Mouse (Mus musculus) thymus, adult 2 months (tissue): ENCODE results near the gene Gm11009. TPM values are rescaled to one million over a fixed set of nuclear protein-coding genes. Genes with fewer than 3 reads are reported as not detected.
"Not testable (repeated sequence)": the region's sequence is repeated elsewhere in the genome, so short reads cannot be mapped to it uniquely, and the experiment has no call there.

Source experiments
- DNase-seq: peaks from one replicate; pipeline ENCODE4 v3.0.0; 2021
- H3K27ac ChIP-seq: fragments of 200-500 bp; 2 replicates; pipeline ENCODE4 v1.5.1; 2012; ENCODE audit warnings: low read length, control low read depth; ENCODE audit not compliant: control insufficient read depth, insufficient read depth
- H3K27me3 ChIP-seq: fragments of 200-500 bp; 2 replicates; pipeline ENCODE4 v1.6.1; 2012; ENCODE audit warnings: mild to moderate bottlenecking, low read length, moderate library complexity, mixed read lengths; ENCODE audit not compliant: control insufficient read depth, insufficient read depth
- H3K36me3 ChIP-seq: fragments of 200-500 bp; 2 replicates; pipeline ENCODE4 v1.6.1; 2012; ENCODE audit warnings: mild to moderate bottlenecking, low read length, moderate library complexity; ENCODE audit not compliant: control insufficient read depth, insufficient read depth
- H3K4me1 ChIP-seq: fragments of 200-500 bp; replicated peaks from 2 replicates; pipeline ENCODE4 v1.6.1; 2012; ENCODE audit warnings: low read length; ENCODE audit not compliant: control insufficient read depth, insufficient read depth
- H3K4me3 ChIP-seq: fragments of 200-500 bp; 2 replicates; pipeline ENCODE4 v1.5.1; 2012; ENCODE audit warnings: mild to moderate bottlenecking, low read length, control low read depth, moderate library complexity; ENCODE audit not compliant: control insufficient read depth, insufficient read depth
- WGBS: fragments of 180-500 bp; shearing (Covaris S2); methylation state at CpG from one replicate; pipeline ENCODE4 v1.1.7; 2018; 5-methylcytosine and 5-hydroxymethylcytosine counted together
- polyA plus RNA-seq: library from polyadenylated mRNA; depleted of rRNA; stranded (reverse); fragments of >200 nt; gene quantifications from 2 replicates; pipeline ENCODE4 v1.2.3, GENCODE M21; 2012; rRNA removed

Gene Gm11009
- not detected in 2 replicates for polyA plus RNA-seq

GRCm38 (mm10) chr2:176319394-176319793 is at the start of gene Gm11009:
Gm11009 (minus strand) TSS chr2:176319494.
- H3K4me1 ChIP-seq, H3K27me3 ChIP-seq, H3K27ac ChIP-seq, DNase-seq, H3K36me3 ChIP-seq, H3K4me3 ChIP-seq: not testable (repeated sequence)
- WGBS: no CpG with 5 or more reads among the region's 2 CpGs

Other genes starting within 250 kb of the Gm11009 start
- gene Gm2004, start 169.7 kb downstream of the Gm11009 start, polyA plus RNA-seq: 0.17 TPM in 1 of 2 replicates, not detected in the other
- 0.41 TPM in 1 of 2 replicates, not detected in the other for gene 2210418O10Rik, start 92.9 kb downstream of the Gm11009 start, polyA plus RNA-seq
- gene Gm14435, start 104.1 kb upstream of the Gm11009 start, polyA plus RNA-seq: 0.80 and 1.1 TPM in 2 replicates
- 3.2 and 3.5 TPM in 2 replicates for gene Gm14434, start 167.3 kb upstream of the Gm11009 start, polyA plus RNA-seq
- gene Zfp967, start 201.6 kb upstream of the Gm11009 start, polyA plus RNA-seq: not detected in 2 replicates